Mouse (Mus musculus) CH12.LX (cell line): ENCODE measurements at regions not wholly inside any gene's neighbourhood (a gene's known extent, or its start where the extent isn't known, plus 50 kb on each side); places are given as distances from the start of the nearest gene placed in this dataset.

Experiments
- CHD1 ChIP-seq: IDR thresholded peaks from 2 replicates; pipeline ENCODE4 v1.6.1; 2012; ENCODE audit warnings: low read depth, low read length, improper control_type of control experiment, inconsistent platforms
- CTCF ChIP-seq, 2 experiments: IDR thresholded peaks in 1 of 2; conservative IDR thresholded peaks in 1 of 2; 2 replicates each; pipeline ENCODE4 v1.5.1; 2011 to 2012; ENCODE audit warnings: low read depth in 2 of 2, low read length in 2 of 2, improper control_type of control experiment in 1 of 2, inconsistent platforms in 1 of 2, mild to moderate bottlenecking in 1 of 2, moderate library complexity in 1 of 2
- E2F4 ChIP-seq: IDR thresholded peaks from 2 replicates; pipeline ENCODE4 v1.6.1; 2011; ENCODE audit warnings: low read depth, low read length, improper control_type of control experiment; ENCODE audit not compliant: insufficient replicate concordance
- ELF1 ChIP-seq: IDR thresholded peaks from 2 replicates; pipeline ENCODE4 v1.6.1; 2014; ENCODE audit warnings: low read depth, mild to moderate bottlenecking, inconsistent platforms, low read length, improper control_type of control experiment
- EP300 ChIP-seq: IDR thresholded peaks from 2 replicates; pipeline ENCODE4 v1.6.1; 2011; ENCODE audit warnings: low read length, improper control_type of control experiment
- GABPA ChIP-seq: IDR thresholded peaks from 2 replicates; pipeline ENCODE4 v1.6.1; 2012; ENCODE audit warnings: low read depth, low read length, improper control_type of control experiment, inconsistent platforms; ENCODE audit not compliant: insufficient replicate concordance
- HCFC1 ChIP-seq: IDR thresholded peaks from 2 replicates; pipeline ENCODE4 v1.6.1; 2012; ENCODE audit warnings: low read depth, mild to moderate bottlenecking, inconsistent platforms, low read length, improper control_type of control experiment
- KAT2A ChIP-seq: IDR thresholded peaks from 2 replicates; pipeline ENCODE4 v1.6.1; 2012; ENCODE audit warnings: low read length, improper control_type of control experiment, inconsistent platforms; ENCODE audit not compliant: insufficient replicate concordance
- MAFK ChIP-seq: IDR thresholded peaks from 2 replicates; pipeline ENCODE4 v1.6.1; 2011; ENCODE audit warnings: low read length, improper control_type of control experiment; ENCODE audit not compliant: insufficient replicate concordance
- MYC ChIP-seq: IDR thresholded peaks from 2 replicates; pipeline ENCODE4 v1.6.1; 2011; ENCODE audit warnings: low read depth, mild to moderate bottlenecking, improper control_type of control experiment, low read length
- POLR2A ChIP-seq: IDR thresholded peaks from 2 replicates; pipeline ENCODE4 v1.6.1; 2011; ENCODE audit warnings: low read depth, mild to moderate bottlenecking, improper control_type of control experiment, low read length
- SIN3A ChIP-seq: IDR thresholded peaks from 2 replicates; pipeline ENCODE4 v1.6.1; 2012; ENCODE audit warnings: low read length, improper control_type of control experiment, inconsistent platforms
- SMC3 ChIP-seq: IDR thresholded peaks from 2 replicates; pipeline ENCODE4 v1.6.1; 2011; ENCODE audit warnings: low read depth, low read length, improper control_type of control experiment
- ZMIZ1 ChIP-seq: IDR thresholded peaks from 2 replicates; pipeline ENCODE4 v1.6.1; 2012; ENCODE audit warnings: low read depth, mild to moderate bottlenecking, inconsistent platforms, low read length, improper control_type of control experiment

GRCm38 (mm10) chr6:31642451-31642942 is 78.7 kb upstream of the Podxl start:
- TF ChIP-seq ZMIZ1 (no peak), ELF1 (no peak), CHD1 (no peak), GABPA (no peak), KAT2A (no peak), POLR2A (no peak), CTCF (conservative IDR thresholded peaks at IDR 0.05 in 1 of 2, IDR thresholded peaks at IDR 0.05 in 1 of 2; ENCODE audit: low read depth in 2 of 2, low read length in 2 of 2) (no peak), EP300 (no peak), MAFK (no peak), HCFC1 (no peak), SMC3 (no peak), E2F4 (no peak), SIN3A (no peak), MYC (no peak)
